1 mouse cellular context compared by ENCODE assay signal in genomic region chr6:120658848-120659247, GRCm38 (mm10).
TF ChIP-seq lines count a peak whose summit lies in the region.

No protein-coding gene starts in this region.

TF ChIP-seq in CH12.LX, 34 proteins besides CTCF, POLR2A, EP300 and RAD21 (continued from another document):
- TF ChIP-seq ZKSCAN1 (IDR thresholded peaks at IDR 0.05; ENCODE audit: borderline replicate concordance, low read depth, low read length) (no peak), SIN3A (IDR thresholded peaks at IDR 0.05; ENCODE audit: low read length) (no peak), TBP (conservative IDR thresholded peaks at IDR 0.05; ENCODE audit: low read depth, low read length) (peak; percentile 54; the same call in 1 of the 2 replicates), MYC (IDR thresholded peaks at IDR 0.05; ENCODE audit: low read depth, low read length) (no peak), RCOR1 (conservative IDR thresholded peaks at IDR 0.05; ENCODE audit: low read depth, low read length) (no peak), ZC3H11A (IDR thresholded peaks at IDR 0.05; ENCODE audit: low read depth, low read length) (no peak), POLR2AphosphoS2 (IDR thresholded peaks at IDR 0.05; ENCODE audit: low read depth, low read length) (no peak), MAFK (IDR thresholded peaks at IDR 0.05; ENCODE audit: insufficient replicate concordance, low read length) (no peak), MXI1 (IDR thresholded peaks at IDR 0.05; ENCODE audit: low read depth, low read length) (peak; percentile 30; the same call in 1 of the 2 replicates), ELF1 (IDR thresholded peaks at IDR 0.05; ENCODE audit: low read depth, low read length) (peak; percentile 69), JUN (IDR thresholded peaks at IDR 0.05; ENCODE audit: insufficient read depth, low read depth, low read length) (no peak), USF1 (IDR thresholded peaks at IDR 0.05; ENCODE audit: low read depth, low read length) (no peak), KAT2A (IDR thresholded peaks at IDR 0.05; ENCODE audit: insufficient replicate concordance, low read length) (no peak), IRF4 (IDR thresholded peaks at IDR 0.05; ENCODE audit: low read depth, low read length) (peak; percentile 40; the same call in 1 of the 2 replicates), MAZ (IDR thresholded peaks at IDR 0.05; ENCODE audit: low read depth, low read length) (no peak), PAX5 (IDR thresholded peaks at IDR 0.05; ENCODE audit: low read length) (no peak), MEF2A (IDR thresholded peaks at IDR 0.05; ENCODE audit: borderline replicate concordance, low read depth, low read length) (peak; percentile 9; the same call in 1 of the 2 replicates), SMC3 (IDR thresholded peaks at IDR 0.05; ENCODE audit: low read depth, low read length) (no peak), CHD1 (IDR thresholded peaks at IDR 0.05; ENCODE audit: low read depth, low read length) (no peak)
